Mouse (Mus musculus) CD4-positive helper T cell, adult 2 months (primary cell): ENCODE data around the gene Nrp2.

Experiments
- DNase-seq: peaks from one replicate; pipeline ENCODE4 v3.0.0-alpha.2; 2012; ENCODE audit warnings: low read depth, missing footprints, low spot score

Nrp2 gene

GRCm38 (mm10) chr1:62850990-62851940 lies 148.2 kb downstream of the Nrp2 start:
- no peak for DNase-seq

- DNase-seq, result no peak
Observed at GRCm38 (mm10) chr1:62853362-62853761, 150.3 kb downstream of the Nrp2 start.

GRCm38 (mm10) chr1:62853996-62854395 lies 150.9 kb downstream of the Nrp2 start:
- no peak for DNase-seq

- no peak for DNase-seq
Observed at GRCm38 (mm10) chr1:62859098-62859497, 156.0 kb downstream of the Nrp2 start.

- no peak for DNase-seq
Observed at GRCm38 (mm10) chr1:62859556-62860300, 156.6 kb downstream of the Nrp2 start.

GRCm38 (mm10) chr1:62860327-62860726 lies 157.2 kb downstream of the Nrp2 start:
- DNase-seq, result no peak

- DNase-seq, result no peak
Observed at GRCm38 (mm10) chr1:62860788-62861187, 157.7 kb downstream of the Nrp2 start.
